Mouse (Mus musculus): ENCODE measurements around the gene Cers6.

Cers6 gene

DNA sequence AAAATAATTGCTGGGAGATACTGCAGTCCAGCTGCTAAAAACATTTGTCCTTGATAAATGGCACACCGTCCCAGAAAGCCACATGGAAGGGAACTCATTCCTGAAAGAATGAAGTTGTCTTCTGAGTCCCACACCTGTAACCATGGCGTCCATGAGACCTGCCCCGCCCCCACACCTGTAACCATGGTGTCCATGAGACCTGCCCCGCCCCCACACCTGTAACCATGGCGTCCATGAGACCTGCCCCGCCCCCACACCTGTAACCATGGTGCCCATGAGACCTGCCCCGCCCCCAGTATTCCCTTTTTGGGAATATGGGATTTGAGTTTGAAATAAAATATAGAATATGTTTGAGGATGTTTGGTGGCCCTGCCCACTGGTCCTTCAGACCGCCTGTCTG, 106.8 kb downstream of the Cers6 start:
- no peak for DNase-seq (ENCODE audit: low spot score)

DNA sequence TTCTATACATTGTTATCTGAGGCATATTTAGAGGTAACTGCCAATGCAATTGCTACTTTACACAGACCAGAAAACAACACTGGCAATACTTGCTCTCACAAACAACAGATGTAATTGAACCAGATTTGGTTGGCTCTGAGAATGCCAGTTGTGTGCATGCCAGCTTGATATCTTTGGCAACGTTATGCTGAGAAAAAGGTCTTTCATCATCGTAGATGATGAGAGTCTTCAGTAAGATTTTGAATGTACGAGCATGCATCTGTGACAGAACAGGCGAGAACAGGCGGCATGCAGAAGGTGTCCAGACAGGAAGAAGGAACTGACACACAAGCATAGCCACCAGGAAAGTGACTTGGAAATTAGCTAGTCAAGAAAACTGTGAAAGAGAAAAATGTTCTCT, 110.6 kb downstream of the Cers6 start:
- DNase-seq (ENCODE audit: low spot score) = peak; percentile 35

DNA sequence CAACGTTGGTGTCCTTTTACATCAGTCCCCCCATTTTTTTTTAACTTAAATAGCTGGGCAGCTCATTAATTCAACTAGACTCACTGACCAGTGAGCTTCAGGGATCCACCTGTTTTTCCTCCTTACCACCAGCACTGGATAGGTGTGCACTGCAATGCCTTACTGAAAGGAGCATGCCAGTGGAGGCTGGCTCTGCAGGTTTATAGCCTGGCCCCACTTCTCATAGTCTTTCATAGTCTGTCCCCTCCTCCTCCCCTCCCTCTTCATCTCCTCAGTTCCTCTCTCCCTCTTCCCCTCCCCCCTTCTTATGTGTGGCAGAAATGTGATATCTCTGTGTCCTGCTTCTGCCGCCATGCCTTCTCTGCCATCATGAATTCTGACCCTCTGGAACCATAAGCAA, 112.5 kb downstream of the Cers6 start:
- no peak for DNase-seq (ENCODE audit: low spot score)

DNA sequence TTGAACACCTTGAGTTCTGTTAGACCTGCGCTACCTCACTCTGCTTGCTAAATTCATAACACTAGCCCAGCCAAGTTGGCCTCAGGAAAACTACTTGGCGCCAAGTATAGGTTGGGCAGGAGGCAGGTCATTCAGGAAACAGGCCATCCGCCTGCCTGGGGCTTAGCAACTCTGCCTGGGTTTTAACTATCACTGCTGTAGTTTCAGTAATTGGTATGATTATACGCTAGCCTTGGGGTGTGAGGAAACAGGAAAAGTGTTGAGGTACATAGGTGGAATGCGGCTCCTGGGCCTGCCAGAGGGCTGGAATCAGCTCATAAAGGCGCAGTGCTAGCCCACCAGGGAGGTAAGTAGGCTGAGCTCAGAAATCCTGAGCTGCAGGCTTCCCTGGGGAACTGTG, 114.0 kb downstream of the Cers6 start:
- no peak for DNase-seq (ENCODE audit: low spot score)

DNA sequence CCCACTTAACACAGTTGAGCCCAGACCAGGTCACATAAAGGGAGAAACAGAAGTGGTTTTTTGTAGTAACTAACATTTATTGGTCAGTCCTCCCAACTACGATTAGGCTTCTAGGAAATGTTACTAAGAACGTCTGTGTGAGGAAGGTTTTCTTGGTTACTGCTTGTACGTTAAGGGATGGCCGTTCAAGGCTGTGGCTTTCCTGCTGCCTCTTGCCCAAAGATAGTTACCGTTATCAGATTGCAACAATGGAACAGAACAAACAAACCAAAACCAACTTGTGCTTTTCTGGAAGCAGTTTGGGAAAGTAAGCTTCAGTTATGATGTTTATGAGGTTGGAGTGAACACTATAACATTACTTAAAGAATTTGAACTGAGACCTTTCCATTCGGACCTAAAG, 114.5 kb downstream of the Cers6 start:
- no peak for DNase-seq (ENCODE audit: low spot score)

DNA sequence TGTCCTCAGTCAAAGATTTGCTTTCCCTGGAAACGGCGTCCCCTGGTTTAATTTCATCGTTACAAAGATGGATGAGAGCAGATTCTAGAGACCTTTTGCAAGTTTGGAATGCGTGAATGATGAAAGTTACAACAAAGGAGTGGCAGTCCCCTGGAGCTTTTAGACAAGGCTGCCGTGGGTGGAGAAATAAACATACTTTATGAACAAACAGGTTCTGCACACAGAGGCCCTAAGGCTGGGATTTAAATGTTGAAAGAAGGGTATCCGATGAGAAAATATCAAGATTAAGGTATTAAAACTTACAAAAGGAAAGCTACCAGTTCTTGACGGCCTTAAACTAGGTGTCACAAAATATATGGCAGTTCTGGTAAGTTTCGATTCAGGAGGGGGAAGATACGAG, 117.0 kb downstream of the Cers6 start:
- DNase-seq (ENCODE audit: low spot score) = no peak

DNA sequence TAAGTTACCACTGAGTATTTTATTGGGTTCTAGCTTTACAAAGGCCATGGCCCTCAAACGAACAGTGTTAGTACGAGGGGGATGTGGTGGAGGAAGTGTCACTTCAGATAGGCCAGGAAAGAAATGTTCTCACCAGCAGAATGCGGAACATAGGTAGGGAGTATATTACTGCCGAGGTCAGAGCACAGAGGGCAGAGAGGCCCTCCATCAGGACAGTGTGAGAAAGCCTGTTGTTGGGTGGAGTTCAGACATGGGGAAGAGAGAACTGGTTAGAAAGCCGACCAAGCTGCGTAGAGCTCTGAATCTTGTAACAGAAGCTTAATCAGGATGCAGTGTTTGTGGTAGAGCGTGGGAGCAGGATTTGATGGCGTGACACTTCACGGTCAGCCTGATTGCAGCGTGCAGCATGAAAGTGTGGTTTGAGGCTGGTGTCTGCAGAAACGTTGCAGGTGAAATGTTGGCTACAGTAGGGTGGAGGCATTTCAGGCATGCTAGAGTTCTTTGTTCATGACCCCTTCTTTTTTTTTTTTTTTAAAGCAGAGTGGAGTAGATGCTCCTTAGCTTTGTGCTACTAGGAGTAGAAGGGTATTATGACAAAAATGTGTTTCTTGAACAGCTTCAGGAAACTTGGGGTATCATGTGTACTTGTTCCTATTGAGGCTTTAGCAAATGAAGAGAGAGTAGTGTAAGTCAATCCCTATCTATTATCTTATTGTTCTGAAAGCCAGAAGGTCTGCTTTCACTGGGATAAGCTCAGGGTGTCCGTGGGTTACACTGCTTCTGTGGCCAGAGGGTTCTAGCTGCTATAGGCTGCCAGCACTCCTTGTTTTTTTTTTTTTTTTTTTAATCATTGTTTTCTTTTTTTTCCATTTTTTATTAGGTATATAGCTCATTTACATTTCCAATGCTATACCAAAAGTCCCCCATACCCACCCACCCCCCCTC, 117.7 kb downstream of the Cers6 start:
- no peak for DNase-seq (ENCODE audit: low spot score)

DNA sequence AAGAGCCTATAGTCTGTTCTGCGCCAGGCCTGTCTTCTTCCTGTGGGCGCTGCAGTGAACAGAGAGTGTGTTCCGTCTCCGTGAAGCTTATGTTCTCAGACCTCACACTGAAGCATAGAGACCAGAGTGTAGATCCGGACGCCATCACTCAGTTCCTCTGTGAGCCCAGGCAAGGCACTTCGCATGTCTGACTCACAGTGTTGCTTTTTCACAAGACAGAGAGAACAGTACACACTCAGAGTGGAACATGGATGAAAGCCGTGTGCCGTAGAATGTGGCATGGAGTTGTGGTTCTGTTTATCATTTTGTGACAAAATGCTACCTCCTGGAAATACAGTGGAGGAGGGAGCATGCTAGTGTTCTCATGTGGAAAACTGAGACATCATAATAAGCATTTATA, 120.1 kb downstream of the Cers6 start:
- DNase-seq (ENCODE audit: low spot score) = no peak

DNA sequence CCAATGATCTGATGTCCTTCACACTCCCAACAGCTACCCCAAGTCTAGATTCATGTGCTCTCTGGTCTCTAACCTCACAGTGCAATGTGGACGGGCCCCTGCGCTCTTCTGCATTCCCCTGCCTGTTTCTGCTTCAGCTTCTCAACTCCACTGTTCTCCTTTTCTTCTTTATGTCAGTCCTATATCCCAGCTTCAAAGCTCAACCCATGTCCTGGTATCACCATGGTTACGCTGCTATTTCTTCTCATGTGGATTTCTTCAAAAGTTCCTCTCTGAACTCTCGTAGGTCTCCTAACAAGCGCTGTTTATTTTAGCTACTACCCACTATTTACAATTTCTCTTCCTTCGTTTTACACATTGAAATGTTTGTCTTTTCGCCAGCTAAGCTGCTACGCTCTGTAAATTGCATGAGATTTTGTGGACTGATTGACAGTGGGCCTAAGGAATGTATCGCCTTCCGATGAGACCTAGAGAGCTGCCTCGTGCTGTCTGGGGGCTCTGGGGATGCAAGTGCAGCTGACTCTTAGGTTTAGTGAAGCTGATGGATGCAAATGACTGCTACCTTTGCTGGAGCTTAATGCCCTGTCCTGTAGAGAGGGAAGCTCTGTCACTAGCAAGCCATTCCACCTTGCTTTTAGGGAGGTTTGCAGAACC, 120.6 kb downstream of the Cers6 start:
- no peak for DNase-seq (ENCODE audit: low spot score)

DNA sequence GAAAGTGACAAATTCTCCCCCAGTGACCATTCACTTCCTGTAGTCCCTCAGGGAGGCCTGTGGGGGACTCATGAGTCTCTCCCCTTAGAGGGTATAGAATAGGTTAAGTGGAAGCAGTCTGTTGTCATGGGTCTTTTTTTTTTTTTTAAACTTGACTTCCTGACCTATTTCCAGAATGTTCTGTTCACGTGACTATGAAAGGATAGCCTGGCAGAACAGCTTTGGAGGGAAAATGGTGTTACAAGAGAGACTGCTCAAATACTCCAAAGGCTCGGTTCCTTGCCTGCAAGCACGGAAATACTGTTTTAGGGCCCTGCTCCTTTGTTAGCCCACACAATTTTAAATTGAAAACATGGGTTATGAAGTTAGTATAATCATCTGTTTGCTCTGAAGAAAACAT, 121.7 kb downstream of the Cers6 start:
- DNase-seq (ENCODE audit: low spot score) = no peak

DNA sequence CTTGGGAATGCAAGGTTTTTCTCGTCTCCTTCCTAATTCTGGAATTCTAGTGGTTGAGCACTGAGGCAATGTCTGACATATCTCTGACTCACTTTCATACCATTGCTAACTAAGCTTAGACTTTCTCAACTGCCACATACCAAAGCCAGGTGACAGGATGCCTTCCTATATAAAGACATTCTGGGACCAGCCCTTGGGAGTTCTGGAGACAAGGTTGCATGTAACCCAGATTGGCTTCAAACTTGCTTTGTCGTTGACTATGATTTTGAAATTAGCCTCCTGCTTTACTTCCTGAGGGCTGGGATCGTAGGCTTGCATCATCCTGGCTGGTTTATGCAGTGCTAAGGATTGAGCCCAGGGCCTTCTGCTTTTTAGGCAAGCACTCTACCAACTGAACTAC, 122.2 kb downstream of the Cers6 start:
- DNase-seq (ENCODE audit: low spot score) = no peak

DNA sequence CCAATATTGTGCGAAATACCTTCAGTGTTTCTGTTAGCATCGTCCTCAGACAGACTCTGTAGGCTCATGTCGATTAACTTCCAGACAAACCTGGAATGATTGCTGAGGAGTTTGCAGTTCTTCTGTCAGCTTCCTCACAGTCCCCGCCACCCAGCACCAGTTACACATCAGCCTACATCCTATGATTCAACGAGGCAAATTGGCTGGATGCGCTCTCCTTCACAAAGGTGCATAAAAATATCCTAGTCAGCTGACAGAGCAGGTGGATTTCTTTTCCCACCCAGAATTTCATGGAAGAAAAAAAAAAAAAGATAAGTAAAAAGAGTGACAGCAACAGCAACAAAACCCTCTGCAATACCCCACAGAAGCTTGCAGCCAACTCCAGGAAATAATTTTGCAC, 127.9 kb downstream of the Cers6 start:
- DNase-seq (ENCODE audit: low spot score) = no peak

DNA sequence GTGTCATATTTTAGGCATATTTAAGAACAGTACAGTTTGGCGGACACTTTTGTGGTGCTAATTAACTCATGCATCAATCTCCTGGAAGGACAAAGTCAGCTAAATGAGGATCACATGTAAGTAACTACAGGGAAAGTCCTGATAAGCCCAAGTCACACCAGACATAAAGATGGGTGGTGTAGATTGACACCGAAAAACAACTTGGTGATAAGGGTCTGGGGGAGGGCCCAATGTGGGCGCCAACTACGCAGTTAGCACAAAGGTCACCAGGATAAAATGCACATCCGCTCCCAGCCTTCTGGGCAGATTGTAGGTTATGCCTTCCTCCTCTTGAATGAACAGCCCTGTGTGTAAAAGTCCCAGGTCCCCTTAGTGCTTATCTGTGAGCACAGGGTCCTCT, 131.4 kb downstream of the Cers6 start:
- DNase-seq (ENCODE audit: low spot score) = no peak

DNA sequence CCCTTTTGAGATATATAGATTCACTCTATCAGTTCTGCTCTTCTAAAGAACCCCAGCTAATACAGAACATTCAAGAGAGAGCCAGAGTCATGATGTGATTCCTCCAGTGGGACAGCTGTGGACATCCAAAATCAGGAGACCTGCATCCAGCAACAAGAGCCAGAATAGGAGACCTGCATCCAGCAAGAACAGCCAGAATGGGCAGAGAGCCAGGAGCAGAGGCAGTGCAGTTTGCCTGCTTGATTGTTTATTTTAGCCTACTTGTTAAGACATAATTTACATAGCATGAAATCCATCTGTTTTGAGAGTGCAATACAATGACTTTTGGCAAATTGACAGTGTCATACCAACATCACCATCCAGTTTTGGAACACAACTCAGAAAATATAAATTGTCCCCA, 133.2 kb downstream of the Cers6 start:
- DNase-seq (ENCODE audit: low spot score) = no peak

DNA sequence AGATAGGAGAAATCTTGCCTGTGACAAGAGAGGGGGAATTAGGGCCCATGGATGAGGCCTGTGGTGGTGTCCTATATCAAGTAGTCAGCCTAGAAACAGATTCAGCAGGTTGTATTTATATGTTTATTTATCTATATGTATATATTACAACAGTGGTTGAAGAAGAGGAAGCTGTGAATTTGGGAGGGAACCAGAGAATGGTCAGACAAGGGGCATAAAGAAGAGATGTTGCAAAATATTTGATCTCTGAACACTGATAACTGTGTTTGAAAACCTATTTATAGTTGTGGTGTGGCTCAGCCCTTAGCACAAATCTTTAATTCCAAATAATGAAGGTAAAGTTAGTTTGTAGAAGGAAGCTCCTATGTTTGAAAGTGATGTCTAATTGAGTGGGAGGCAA, 134.5 kb downstream of the Cers6 start:
- DNase-seq (ENCODE audit: low spot score) = no peak

DNA sequence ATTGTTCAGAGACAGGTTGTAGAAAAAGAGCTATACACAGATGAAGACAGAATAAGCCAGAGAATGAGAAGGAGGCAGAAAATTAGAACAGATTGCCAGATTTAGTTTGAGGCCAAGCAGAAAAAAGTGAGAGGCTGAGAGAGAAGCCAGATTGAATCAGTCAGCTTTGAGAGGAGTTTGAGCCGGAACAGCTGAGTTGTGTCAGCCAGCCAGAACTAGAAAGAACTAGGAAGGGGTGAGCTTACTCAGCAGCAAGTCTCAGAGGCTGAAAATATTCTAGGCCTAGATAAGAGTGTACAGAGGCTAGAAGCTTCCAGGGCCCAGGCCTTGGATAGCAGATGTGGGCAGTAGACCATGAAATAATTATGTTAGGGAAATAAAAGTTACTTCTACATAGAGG, 135.0 kb downstream of the Cers6 start:
- no peak for DNase-seq (ENCODE audit: low spot score)

DNA sequence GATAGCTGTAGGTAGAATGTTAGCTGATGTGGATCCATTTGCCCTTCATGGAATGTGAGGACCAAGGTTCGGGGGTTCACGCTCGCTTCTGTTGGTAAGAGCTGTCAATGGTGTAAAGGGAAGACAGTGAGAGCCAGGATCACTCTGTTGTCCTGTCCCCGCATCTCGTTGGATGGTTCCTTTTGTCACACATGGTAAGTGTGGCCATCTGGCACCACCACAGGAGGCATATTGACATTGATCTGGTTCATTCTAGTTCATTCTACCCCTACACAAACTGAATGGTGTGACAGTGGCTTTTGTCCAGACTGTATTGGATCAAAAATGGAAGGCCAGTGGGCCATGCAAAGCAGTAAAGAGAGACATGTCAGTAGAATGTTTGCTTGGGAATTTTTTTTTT, 142.8 kb downstream of the Cers6 start:
- DNase-seq (ENCODE audit: low spot score) = no peak

DNA sequence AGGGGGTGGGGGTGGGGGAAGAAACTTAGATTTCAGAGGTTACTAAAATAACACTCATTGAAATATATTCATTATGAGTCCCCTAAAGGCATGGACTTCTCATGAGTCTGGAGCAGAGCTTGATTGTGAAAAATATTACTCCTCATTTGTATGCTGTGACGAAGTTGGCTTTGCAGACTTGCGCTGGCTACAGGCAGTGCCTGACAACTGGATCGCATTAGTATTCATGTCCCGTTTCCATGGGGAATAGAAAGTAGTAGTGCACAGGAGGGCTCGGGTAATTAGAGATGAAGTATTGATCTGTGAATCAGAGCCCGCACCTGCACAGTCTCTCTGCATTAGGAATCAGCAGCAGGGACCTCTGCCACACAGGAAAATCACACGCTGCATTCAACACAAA, 150.2 kb downstream of the Cers6 start:
- no peak for DNase-seq (ENCODE audit: low spot score)

DNA sequence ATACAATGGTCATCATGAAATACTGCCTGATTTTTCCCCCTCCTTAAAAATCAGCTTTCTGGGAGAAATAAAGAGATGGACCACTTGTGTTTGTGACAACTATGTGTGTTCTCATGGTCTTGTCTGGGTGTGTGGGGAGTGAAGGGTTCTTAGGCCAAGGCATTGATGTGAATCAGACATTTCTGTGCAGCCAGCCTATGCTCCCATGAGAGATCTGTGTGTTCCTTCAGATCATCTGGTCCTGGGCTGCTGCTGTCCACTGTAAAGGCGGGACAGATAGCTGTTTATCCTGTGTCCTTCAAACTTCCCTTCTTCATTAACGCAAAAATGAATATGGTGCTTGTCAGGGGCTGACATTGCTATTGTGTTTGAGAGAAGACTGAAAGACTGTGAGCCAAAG, 150.6 kb downstream of the Cers6 start:
- no peak for DNase-seq (ENCODE audit: low spot score)

DNA sequence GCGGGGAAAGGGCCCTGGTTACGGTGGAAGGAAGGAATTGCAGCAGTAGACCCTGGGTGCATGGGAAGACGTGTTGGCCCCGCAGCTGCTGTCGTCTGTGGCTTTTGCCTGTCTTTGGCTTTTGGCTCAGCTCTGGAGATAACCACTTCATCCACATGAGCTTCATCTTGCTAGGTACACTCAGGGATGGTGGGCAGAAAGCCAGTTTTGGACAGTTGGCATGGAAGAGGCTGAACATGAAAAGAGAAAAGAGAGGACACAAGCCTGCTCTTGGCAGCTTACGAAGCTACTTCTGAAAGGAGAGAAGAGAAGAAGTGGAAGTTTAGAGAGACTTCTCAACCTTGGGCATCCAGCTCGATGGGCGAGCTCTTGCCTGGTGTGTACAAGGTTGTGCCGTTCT, 153.0 kb downstream of the Cers6 start:
- DNase-seq (ENCODE audit: low spot score) = no peak

DNA sequence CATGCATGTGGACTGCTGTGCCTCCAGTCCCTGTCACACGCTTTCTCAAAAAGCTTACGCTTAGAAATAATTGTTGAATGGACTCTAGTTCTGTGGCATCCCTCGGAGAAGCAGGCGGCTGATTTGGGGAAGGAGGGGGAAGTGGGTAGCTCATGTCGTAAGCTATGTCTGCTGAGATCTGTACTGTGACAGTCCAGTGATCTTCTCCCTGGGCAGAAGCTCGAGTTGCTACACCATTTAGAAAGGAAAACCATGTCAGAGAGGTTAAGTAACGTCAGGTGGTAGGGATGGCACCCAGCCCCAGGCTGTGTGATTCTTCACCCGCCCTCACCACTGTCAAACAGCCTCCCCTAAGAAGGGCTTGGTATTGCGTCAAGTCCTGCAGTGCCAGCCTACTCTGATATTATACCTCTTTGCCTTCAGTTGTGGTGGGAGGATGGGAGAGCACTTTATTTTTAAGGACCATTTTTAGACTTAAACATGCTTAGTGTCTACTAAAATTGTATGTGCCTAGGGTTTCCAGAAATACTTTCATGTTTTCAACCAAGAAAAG, 154.0 kb downstream of the Cers6 start:
- DNase-seq (ENCODE audit: low spot score) = no peak

DNA sequence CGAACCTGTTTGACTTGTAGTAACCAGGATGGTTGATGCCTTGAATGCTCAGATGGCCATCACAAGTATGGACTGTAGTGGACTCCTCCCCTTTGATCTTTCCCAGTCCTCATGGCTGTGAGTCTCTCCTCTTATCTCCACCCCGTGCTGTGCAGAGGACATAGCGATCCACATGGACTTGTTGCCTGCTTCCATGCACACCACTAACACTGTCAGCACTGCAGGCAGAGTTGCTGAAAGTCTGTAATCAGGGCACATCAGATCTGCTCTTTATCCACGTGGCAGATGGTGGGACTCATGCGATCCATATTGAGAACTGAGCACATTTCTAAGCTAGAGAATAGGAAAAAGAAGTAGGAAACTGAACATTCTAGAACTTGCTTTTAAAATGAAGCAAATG, 154.6 kb downstream of the Cers6 start:
- no peak for DNase-seq (ENCODE audit: low spot score)

DNA sequence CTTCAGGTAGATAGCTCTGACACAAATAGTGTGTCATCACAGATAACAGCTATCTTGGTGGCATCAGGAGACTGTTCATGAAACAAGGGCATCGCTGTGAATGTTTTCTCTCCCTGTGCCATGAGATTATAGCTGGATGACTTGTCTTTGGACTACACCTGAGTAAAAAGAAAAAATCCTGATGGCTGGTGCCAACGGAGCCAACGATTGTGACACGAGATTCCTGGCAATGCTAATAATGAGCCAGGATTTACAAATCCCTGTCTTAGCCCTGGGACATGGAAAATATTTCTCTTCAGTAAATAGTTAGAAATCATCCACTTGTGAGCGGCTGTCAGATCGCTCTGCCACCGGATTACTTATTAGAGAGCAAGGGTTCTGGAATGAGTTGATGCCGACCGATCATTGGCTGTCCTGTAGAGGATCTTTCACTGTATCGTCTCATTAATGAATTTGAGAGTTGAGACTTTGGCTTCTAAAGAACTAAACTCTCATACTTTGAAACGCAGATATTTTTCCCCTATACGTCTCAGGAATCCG, 157.9 kb downstream of the Cers6 start:
- no peak for DNase-seq (ENCODE audit: low spot score)
